Mouse (Mus musculus): ENCODE data around the gene Ace2.
A peak's percentile ranks its signal among the peaks of the same experiment; 100 is the strongest.

The Ace2 gene

DNA sequence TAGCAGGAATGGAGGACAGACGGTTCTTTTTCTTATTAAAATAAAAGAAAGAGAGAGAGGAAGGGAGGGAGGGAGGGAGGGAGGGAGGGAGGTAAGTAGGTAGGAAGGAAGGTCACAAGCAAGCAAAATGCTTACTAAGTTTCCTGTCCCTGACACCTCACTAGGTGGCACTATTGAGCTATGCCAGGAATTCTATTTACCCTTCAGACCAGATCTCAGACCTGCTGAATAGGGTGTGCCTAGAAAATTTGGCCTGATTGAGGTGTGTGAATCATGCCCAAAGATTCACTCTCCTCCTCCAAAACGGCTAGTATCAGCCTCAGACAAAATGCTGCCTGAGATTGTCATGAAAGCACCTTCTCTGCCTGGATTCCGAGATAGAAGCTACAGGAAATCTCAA lies 44.7 kb downstream of the Ace2 start:
- peak in 1 of 2 experiments; percentile 55 for DNase-seq

DNA sequence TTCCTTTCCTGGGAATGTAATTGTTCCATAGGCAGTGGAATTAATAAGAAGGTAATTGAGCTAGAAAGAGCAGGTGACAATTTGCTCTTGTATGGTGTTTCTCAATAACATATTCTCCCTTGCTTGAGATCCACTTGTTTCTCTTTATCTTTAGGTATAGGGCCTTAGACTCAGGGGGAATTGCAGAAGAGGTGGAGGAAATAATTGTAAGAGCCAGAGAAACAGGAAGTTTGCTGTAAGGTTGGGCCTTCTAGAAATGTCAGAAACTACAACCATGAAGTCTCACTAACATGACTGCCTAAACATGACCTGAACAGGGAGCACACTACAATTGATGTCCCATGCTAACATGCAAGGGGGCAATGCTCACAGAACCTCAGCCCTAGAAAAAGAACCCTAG lies 50.7 kb downstream of the Ace2 start:
- no peak for DNase-seq

DNA sequence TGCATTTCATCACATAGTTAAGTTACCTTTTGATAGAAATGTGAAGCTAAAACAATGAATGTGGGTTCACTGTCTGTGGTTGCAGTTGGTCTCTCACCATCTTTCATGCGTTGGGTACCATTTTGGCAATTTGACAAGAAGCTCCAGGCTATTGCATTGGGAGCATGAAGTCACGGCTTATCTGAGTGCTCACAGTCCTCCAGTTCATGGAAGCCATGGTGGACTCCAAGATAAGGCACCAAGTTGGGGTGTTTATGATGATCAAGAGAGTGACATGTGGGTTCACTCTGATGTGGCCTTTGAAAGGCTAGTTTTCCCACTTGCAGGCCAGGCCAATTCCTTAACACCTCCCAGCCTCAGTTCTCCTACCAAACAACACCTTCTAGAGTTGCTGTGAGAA lies 58.5 kb downstream of the Ace2 start:
- no peak for DNase-seq

DNA sequence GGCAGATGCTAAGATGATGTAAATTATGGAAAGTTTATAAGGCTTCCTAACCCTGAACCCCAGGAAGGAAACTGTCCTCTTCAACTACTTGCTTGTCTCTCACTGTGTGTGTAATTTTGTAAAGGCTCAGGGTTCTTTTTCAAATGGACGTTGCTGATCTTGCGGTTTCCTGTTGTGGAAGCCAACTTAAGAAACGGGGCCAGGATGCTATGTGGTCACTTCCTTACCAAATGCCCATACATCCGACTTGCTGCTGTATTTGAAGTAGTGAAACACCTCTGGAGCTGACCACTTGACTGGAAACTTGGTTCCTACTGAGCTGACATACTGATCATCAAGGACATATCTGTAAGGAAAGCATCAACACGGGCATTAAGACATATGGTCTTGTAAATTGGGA lies 61.4 kb downstream of the Ace2 start:
- DNase-seq = no peak

DNA sequence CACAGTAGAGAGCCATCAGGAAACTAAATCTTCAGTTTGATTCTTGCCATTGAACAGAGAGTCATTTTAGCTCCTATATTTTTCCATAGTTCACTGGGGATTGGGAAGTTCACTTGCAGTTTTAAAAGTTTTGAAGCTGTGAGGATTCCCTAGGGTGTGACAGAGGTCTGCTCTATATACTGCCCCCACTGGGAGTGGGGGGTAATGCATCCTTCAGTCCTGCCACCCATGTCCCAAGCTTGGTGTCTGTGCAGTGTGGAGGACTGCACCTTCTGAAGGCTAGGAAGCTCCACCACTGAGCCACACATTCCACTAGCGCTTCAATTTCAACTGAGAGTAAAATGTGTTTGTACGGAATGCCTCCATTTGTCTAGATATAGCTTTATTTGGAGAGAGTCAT lies 82.9 kb downstream of the Ace2 start:
- peak in 1 of 2 experiments; percentile 11 for DNase-seq

DNA sequence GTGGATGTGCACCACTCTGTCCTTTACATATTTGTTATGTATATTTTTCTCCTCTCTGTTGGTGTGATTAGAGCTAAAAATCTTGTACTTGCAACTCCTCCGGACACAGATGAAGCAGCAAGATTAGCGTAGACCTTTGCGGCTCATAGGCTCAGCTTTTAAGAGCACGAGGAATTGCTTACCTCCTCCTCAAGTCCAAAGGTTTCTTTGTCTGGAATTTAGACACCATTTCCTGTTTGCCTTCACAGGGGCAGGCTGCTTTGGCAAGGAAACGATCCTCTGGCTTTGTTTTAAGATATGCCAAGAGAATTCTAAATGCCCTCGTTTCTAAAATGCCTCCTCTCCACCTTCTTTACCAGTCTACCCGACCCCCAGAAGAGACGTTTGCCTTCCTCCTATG lies 94.2 kb downstream of the Ace2 start:
- DNase-seq = peak in 1 of 2 experiments; percentile 23
